Mouse (Mus musculus) urinary bladder, postnatal 36 days (tissue): ENCODE measurements around the gene Acer3.
"Not testable (repeated sequence)": the region's sequence is repeated elsewhere in the genome, so short reads cannot be mapped to it uniquely, and the experiment has no call there.

ENCODE experiments used
- DNase-seq, 2 experiments: peaks; one replicate each; pipeline ENCODE4 v3.0.0; 2022; ENCODE audit warnings: low spot score in 2 of 2, mixed read lengths in 1 of 2

Gene Acer3

DNA sequence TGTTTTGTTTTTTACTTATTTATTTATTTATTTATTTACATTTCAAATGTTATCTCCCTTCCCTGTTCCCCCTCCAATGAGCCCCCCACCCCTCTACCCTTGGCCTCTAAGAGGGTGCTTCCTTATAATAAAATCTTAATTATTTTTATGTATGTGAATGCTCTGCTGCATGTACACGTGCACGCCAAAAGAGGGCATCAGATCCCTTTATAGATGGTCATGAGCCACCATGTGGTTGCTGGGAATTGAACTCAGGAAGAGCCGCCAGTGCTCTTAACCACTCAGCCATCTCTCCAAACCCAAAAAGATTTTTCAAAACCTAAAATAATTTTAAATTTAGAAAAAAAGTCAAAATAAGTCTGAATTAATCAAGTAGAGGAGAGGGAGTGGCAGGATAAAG is 31.4 kb downstream of the Acer3 start:
- no peak for DNase-seq

DNA sequence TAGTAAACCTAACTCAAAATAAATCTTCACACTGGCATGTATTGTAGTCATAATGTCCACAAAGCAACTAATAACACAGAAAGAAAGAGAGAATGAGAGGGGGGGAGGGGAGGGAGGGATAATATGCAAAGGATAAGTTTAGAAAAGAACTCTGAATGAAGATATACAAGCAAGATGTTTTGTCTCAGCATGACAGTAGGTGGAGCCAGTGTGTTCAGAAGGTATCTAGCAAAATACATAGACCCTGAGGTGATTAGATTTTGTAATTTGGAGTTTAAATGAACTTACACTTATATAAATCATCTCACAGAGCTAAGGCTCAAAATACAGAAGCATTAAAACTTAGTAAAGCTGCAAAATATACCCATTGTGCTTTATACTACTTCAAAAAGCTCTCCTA is 44.7 kb downstream of the Acer3 start:
- DNase-seq: no peak

DNA sequence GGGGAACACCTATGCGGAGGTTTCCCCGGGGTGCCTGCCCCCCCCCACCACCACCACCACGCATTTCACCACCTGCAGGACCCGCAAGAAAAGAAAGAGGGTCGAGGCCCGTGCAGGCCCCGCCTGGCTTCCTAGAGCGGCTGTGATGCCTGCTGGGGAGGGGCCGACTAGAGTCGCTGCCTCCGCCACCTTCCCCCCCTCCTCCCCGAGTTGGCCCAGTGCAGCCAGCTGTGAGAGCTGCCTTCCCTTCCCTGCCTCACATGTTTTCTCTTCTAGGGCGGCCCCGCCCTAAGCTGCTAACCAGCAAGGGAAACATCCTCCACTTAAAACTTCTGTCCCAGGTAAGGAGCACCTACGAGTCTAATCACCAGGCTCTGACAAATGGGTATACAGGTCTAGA is 52.8 kb downstream of the Acer3 start:
- not testable (repeated sequence) for DNase-seq

DNA sequence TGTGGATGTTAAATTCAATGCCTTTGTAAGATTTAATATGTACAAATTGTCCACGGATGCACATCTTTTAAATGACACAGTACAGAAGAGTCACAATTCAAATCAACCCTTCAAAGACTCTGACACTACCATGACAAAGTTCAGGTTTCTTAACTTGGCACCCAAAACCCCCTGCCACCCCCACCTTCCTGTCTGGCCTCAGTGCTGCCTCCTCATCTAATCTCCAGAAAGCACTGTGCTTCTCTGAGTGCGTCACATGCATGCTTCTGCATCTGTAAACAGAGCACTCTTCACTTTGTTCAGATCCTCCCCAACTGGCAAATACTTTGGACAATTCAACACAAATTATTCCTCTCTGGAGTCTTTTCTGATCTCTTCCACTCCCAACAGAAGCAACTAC is 68.5 kb downstream of the Acer3 start:
- DNase-seq: no peak

DNA sequence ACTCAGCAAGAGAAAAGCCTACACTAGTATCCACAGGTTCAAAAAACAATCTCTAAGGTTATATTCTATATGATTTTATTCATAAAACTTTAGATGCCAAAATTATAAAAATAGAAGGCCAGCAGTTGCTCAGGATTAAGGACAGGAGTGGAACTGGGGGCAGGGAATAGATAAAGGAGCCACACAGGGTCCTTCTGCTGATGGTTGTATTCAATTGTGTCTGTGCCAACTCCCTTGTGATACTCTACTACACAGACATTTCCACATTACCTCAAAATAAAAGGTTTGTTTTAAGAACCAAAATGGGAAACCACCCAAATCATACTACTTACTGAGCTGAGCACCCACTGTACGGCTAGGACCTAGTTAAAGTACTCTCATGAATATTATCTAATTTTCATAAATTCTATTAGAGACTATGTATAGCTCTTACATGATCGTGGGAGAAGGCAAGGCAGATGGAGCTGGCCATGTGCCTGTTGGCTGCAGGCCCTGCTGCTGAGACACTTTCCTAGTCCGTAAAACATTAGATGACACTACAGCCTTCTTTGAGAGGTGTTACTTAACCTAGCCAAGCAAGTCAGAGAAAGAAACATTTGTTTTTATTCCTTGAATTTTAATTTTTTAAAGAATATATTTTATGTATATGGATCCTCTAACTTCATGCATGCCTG is 84.2 kb downstream of the Acer3 start:
- no peak for DNase-seq

DNA sequence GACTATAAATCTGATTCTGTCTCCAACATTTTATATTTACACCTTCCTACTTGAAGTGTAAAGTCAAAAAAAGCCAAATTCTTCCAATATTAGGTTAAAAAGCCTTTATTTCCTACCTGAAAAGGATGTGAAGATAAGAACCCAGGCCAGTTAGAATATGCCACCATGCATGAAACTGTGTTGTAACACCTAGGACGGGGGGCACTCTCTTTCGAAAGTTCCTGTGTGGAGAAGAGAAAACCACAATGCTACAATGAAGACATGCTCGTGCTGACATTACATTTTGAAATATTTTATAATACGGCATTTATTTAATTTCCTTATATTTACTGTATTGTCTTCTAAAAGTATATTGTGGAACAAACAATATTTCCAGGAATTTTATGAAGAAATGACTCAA is 97.2 kb downstream of the Acer3 start:
- DNase-seq: no peak

DNA sequence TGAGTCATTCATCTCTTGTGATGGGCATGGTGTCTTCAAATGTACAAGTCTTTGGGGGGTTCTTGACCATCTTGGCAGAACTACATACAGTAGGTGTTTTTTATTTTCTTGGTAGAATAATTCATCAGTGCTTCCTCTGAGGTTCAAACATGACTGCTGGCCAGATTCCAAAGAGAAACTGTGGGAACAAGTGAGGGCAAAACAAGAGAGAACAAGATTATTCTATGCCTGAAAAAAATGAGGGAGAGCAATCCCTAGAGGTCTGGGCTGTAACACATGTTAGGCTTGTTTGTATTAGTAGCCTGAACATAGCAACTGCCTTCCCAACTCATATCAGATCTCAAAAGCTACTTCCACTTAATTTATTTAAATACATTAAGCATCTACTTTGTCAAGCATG is 104.3 kb downstream of the Acer3 start:
- DNase-seq: no peak

DNA sequence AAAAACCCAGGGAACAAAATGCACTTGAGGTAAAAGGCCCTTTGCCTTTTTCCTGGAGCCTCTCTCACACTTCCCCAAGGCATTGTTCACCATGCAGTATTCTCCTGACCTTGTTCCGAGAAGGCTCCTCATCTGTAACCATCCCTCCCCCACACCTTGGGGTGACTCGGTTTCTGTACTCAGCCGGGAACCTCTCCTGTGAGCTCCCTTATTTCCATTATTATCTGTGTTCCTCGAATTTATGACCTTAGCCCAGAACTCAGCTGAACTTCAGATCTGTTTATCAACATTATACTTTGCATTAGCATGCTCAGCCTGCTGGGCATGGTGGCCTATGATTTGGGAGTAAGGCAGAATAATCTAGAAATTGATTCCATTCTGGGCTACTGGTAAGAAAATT is 118.1 kb downstream of the Acer3 start:
- DNase-seq: no peak

DNA sequence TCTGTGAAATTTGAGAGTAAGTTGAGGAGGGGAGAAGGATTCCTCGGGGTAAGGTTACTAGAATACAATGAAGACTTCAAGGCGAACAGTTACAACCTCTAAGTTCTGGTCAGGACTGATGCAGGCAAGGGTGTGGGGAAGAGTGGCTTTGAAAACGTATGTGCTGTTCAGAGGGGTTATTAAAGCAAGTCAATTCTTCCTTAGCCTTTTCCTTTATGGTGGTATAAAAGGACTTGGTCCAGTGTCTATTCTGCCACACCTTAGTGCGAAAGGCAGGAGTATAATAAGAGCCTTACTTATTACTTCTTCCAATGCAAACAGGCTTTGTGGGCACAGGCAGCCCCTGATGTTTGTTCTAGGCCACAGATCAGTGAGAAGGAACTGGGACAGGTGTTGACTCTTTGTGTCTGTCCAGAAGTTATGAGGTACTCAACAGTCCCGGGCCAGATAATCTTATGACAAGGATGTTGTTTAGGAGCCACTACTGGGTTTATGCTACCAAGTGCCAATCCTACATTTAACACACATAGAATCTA is 119.4 kb downstream of the Acer3 start:
- DNase-seq: no peak

DNA sequence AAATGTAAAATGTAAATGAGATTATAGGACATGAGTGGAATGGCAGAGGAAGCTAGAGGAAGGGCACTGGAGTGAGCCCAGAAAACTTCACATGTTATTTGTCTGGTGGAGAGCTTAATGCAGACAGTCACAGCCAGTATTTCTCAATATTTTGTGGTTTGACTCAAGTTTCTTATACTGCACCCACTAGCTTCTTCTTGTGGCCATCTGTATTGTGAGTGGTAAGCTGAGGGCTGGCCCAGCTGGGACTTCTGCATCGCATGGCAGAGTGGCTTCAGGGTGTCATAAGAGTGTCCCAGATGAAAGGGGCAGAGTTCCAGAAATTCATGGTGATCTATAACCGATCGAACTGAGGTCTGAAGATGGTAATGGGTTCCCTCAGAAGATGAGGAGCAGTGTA is 120.6 kb downstream of the Acer3 start:
- DNase-seq: no peak

DNA sequence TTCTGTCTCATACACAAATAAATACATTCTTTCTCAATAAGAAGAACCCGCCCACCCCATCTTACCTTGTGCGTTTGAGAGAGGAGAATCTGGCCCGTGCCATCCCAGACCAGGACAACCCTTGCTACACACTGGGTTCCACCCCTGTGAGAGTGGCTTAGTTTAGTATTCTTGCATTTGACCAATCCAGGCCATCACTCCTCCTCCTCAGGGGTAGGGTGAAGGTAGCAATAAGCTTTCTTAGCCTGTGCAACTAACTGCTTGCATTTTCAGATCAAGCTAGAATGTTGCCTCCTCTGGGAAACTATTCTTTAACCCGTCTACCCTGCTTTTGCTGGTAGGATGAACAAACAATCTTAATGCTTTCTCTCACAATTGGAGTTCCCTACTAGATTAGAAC is 121.6 kb downstream of the Acer3 start, which contains the start of gene B3gnt6:
Gene B3gnt6, minus strand, starts transcription at position 101 of the 400 bp plus-strand sequence.
- DNase-seq: no peak

DNA sequence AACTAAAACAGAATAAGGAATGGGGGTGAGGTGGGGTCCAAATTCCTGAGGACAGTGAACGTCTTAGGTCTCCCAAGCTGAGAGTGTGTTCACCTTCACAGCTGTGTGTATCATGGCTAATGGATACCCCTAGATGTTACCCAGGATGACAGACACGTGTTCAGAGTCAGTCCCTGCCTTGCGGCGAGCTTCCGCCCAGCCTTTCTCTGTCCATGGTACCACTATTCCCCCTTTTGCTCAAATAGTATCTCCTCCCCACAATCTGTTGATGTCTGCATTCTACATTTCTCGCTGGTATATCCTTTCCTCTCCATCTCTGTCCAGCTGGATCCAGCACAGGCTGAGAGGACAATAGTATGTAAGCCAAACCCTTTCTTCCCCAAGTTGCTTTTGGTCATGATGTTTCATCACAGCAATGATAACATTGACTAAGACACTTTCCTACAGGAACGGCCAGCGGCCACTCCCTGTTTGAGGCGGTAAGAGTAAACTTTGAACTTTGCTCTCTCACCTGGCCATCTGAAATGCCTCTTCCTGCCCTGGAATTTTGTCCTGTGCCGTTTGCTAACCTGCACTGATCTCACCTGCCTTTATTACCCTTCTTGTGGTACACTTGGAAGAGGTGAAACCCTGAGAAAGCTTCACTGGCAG is 125.7 kb downstream of the Acer3 start:
- DNase-seq: no peak

DNA sequence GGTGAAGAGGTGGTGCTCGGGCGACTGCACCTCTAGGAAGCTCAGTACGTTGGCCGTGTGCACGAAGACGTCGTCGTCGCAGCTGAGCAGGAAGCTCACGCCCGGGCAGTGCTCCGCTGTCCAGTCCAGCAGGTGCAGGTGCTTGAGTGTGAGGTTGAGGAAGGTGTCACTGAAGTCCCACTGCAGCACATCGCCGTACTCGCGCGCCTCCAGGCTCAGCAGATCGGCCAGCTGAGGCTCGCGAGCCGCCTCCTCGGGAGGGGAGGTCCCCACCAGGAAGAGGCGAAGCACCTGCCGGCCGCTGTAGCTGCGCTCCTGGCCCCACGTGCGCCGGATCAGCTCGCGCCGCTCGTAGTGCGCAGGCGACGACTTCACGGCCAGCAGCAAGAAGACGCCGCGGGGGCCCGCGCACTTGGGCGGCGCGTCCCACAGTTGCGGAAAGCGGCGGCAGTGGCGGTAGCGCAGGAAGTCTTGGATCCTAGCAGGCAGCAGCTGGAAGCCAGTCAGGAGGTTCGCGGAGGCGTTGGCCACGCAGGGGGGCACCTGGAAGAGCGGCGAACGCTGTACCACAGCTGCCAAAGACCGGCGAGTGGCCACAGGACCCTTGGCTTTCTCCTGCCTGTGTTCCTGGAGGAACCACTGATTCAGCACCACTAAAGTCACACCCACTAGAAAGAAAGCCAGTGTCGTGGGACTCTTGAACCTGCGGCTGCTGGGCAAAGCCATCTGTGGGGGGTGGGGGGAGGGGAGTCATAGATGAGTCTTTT is 126.8 kb downstream of the Acer3 start:
- DNase-seq: no peak

DNA sequence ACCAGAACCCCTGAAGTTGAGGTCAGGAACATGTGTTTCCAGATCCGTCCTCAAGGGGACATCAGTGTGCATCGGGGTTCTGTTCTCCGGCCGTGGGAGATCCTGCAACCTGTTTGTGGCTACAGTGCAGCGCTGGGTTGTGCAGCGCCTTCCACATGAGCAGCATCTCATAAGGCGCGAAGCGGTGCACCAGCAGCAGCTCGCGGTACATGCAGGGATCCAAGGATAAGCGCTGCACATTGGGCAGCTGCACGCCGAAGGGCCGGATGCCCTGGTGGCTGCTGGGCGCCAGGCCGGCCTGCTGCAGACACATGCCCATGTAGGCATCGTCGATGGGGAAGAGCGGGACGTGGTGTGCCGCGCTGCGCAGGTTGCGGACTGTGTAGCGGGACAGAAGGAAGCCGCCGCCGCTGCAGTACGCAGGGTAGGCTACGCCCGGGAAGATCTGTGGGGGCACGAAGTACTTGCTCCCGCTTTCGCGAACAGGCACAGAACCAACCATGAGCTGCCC is 127.4 kb downstream of the Acer3 start:
- no peak for DNase-seq

DNA sequence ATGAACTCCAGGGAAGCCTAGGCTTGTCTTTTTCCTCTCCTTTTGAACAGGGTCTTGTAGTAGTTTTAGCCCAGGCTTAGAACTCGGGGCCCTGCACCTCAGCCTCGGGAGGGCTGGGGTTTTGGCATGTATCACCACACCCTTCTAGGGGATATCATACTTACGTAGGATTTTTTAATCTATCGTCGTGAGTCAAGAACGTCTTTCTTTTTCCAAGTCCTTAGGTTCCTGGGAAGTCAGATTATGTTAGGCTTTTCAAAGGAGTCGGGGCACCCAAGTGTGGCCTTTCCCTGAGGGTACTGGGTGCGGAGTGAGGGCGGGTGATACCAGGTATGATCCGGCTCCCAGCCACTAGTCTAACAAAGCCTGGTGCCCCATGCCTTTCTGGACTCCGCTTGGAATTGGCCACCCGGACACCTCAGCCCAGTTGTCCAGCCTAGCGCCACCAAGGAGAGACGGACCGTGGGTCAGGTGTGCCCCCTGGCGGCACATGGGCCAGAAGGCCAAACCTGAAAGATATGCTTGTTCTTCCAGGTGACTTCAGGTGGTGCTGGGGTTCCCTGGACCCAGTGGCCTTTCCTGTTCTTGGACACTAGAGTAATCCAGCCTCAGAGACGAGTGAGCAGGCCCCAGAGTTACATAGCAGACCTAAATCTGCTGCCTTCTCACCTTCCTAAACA is 129.3 kb downstream of the Acer3 start:
- peak; percentile 30 to 50 for DNase-seq

DNA sequence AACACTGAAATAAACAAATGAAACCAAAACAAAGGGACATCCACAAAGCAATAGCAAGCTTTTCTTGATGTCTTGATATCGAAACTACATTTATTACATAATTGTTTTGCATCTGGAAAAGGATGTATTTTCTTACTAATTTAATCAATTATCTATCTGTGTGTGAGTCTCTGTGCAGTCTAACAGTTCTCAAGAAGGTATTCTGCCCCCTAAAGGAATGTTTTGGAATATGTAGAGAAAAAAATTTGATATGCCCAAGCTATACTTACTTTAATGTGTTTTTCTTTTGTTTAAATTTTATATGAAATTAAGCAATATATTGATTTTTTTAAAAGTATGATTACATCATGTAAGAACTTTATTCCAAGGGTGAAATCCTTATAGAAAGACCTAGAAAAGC is 130.4 kb downstream of the Acer3 start:
- no peak for DNase-seq

DNA sequence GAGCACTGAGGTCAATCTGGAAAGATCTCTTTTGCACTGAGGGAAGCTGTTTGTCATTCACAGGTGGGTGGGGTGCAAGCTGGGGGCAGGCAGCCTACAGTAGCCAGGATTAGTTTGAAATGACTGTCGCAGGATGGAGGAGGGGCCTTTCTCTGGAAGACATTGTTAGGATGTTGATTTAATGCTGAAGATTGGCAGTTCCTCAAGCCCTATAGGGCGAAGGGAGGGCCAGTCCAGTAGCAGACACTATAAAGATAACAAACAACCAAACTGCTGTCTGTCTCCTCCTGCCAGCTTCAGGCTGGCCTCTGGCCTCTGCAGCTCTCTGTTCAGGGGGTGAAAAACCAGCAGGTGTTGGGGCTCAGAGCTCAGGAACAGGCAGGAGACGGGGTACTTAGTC is 131.3 kb downstream of the Acer3 start:
- no peak for DNase-seq

DNA sequence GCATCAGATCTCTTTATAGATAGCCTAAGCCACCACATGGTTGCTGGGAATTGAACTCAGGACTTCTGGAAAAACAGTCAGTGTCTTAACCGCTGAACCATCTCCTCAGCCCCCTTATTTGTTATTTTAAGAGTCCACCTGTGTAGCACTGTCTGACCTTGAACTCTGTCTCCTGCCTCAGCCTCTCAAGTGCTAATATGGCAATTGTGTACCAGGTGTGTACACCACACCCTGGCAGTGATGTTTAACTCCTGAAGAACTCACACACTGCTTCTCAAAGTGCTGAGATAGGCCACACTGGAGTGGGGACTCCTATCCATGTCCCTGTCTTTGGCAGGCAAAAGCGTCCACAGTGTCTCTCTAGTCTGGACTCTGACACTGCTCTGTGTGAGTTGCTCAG is 132.3 kb downstream of the Acer3 start:
- DNase-seq: no peak

DNA sequence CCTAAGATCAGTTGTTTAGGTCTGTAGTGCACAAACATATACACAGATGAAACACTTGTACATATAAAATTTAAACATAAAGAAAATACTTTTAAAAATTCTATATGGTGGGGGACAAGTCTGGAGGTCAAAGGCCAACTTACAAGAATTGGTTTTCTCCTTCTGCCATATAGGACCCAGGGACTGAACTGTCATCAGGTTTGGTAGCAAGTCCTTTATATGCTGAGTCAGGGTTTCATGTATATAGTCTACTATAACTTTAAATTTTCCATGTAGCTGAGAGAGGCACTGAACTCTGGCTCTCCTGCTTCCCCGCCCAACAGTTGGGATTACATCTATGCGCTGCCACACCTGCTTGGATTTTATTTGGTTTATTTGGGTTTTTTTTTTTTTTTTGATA is 132.8 kb downstream of the Acer3 start:
- no peak for DNase-seq

DNA sequence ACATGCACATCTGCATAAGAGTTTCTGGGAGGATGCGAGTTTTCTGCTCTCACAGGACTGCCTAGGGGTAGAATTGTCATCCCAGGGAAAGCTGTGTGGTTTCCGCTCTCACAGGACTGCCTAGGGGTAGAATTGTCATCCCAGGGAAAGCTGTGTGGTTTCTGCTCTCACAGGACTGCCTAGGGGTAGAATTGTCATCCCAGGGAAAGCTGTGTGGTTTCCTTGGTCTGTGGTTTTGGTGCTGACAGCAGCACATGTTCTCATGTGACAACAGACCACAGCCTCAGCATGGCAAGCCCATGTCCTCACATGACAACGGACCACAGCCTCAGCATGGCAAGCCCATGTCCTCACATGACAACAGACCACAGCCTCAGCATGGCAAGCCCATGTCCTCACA is 133.7 kb downstream of the Acer3 start:
- DNase-seq: not testable (repeated sequence)

DNA sequence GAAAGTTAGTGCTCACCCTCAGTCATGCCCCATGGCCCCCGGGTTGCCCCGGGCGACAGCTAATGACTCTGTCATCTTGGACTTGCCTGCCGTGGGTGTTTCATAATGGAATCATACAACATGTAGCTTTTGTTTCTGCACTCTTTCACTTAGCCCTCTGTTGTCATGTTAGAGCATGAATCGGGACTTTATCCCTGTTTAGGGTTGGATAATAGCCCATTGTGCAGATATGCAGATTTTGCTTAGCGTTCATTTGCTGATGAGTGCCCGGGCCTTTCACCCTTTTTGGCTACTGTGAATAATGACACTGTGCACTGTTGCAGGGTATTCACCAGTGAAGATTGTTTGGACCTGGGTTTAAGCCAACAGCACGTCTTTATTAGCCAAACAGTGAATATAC is 134.4 kb downstream of the Acer3 start:
- no peak for DNase-seq

DNA sequence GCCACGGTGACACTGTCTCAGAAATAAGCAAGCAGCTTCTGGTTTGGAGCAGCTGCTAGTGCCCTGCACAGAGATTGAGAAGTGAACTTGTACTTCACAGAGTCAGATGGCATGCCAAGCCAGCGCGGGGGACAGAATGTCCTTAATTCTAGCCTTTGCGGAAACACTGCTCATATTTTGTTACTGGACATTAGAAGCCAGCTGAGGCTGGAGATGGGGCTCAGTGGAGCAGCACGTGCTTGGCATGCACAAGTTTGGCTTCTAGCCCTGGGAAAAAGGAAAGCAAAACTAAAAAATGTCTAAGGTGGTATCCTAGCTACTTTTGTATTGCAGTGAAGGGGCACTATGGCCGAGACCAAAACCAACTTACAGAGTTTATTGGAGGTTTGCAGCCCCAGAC is 135.7 kb downstream of the Acer3 start:
- no peak for DNase-seq
